Mouse (Mus musculus) hindbrain, embryonic 10.5 days (tissue): ENCODE results near the gene Pet100. TPM values are rescaled to one million over a fixed set of nuclear protein-coding genes. Genes with fewer than 3 reads are reported as not detected.
A peak's percentile ranks its signal among the peaks of the same experiment; 100 is the strongest.

Experiments
- DNase-seq: peaks from one replicate; pipeline ENCODE4 v3.0.0-alpha.2; 2017; ENCODE audit warnings: low spot score
- H3K27ac ChIP-seq: fragments of 300-500 bp; sonication (generic); 2 replicates; pipeline ENCODE4 v1.5.1; 2016; ENCODE audit warnings: mild to moderate bottlenecking, moderate library complexity
- H3K27me3 ChIP-seq: fragments of 300-500 bp; sonication (generic); 2 replicates; pipeline ENCODE4 v1.6.1; 2016; ENCODE audit warnings: mild to moderate bottlenecking; ENCODE audit not compliant: poor library complexity, insufficient read depth, severe bottlenecking
- H3K36me3 ChIP-seq: fragments of 300-500 bp; sonication (generic); 2 replicates; pipeline ENCODE4 v1.6.1; 2016; ENCODE audit warnings: mild to moderate bottlenecking, moderate library complexity
- H3K4me1 ChIP-seq: fragments of 300-500 bp; sonication (generic); replicated peaks from 2 replicates; pipeline ENCODE4 v1.6.1; 2016; ENCODE audit warnings: mild to moderate bottlenecking
- H3K4me3 ChIP-seq: fragments of 300-500 bp; sonication (generic); 2 replicates; pipeline ENCODE4 v1.5.1; 2016; ENCODE audit warnings: mild to moderate bottlenecking, moderate library complexity
- H3K9me3 ChIP-seq: fragments of 300-500 bp; sonication (generic); 2 replicates; pipeline ENCODE4 v1.6.1; 2016; ENCODE audit warnings: mild to moderate bottlenecking, moderate library complexity
- WGBS: fragments of 180-500 bp; shearing (Covaris S2); methylation state at CpG from one replicate; pipeline ENCODE4 v1.1.7; 2016; 5-methylcytosine and 5-hydroxymethylcytosine counted together
- polyA plus RNA-seq: library from polyadenylated mRNA; unstranded; fragments of >200 nt; fragmentation: Nextera tagmentation; extraction: Ambion mirVana; gene quantifications from 2 replicates; pipeline ENCODE4 v1.2.1, GENCODE M21; 2016

Pet100 gene
- polyA plus RNA-seq, 1 experiment from 2014 or later: 115 TPM

DNA sequence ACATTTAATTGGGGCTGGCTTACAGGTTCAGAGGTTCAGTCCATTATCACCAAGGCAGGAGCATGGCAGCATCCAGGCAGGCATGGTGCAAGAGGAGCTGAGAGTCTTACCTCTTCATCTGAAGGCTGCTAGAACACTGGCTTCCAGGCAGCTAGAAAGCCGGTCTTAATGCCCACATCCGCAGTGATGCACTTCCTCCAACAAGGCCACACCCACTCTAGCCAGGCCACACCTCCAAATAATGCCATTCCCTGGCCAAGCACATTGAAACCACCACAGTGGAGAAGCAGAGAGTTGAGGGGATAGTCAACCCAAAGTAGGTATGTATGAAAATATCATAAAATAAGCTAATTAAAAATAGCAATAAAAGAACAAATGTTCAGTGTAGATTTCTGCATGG lies 49.0 kb downstream of the Pet100 start:
- WGBS: 86% methylated on average over 2 of the region's 2 CpGs
- DNase-seq: no peak

DNA sequence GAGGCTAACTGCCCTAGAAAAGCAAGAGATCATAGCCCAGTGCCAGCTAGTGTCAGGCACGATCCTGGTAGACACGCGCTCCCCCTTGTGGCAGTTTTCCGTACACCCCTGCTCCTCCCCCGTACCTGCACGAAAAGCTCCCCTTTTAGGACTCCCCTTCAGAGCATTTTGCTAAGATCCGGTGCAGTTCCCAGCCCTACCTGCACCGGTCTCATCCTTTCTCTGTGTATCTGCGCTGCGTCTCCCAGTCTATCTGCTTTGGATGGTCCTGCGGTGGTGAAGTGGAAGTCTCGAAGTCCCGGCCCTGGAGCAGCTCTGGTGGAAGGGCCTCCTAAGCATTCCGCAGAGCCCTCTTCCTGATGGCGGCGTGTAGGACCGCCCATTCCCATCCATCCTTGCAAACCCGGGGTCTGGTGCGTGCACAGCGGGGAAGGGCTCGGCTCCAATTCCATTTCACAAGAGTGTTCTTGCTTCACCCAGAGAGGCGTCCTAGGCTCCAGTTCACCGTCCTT lies 50.7 kb downstream of the Pet100 start, which contains the start of gene Fcor:
Gene Fcor (minus strand): TSS at position 383 of the 512 bp plus-strand sequence.
- no peaks in the 10 kb centered on the region for H3K27me3 ChIP-seq
- no peaks in the 10 kb centered on the region for H3K9me3 ChIP-seq
- no peaks in the 10 kb centered on the region for H3K36me3 ChIP-seq
- H3K4me3 ChIP-seq: peak within 1 kb of the TSS; percentile 57
- DNase-seq: peak; percentile 85
- WGBS: under 1% methylated on average over 23 of the region's 23 CpGs
- H3K4me1 ChIP-seq: peaks cover 8% of the 10 kb centered on the region; the same call in 1 of the 2 replicates
- H3K27ac ChIP-seq: peak within 1 kb of the TSS; percentile 79

More for the DNA sequence above, 49.0 kb downstream of the Pet100 start:
- Histone ChIP-seq H3K4me1 (peaks cover 6% of the 10 kb centered on the region; the same call in 1 of the 2 replicates), H3K27ac (no peak overlapping the region), H3K9me3 (no peaks in the 10 kb centered on the region), H3K4me3 (no peak overlapping the region), H3K27me3 (no peaks in the 10 kb centered on the region), H3K36me3 (no peaks in the 10 kb centered on the region)

- Histone ChIP-seq H3K4me3 (no peak overlapping the region), H3K36me3 (peaks cover 13% of the 10 kb centered on the region), H3K4me1 (peaks cover 24% of the 10 kb centered on the region), H3K9me3 (peaks cover 5% of the 10 kb centered on the region; the same call in 1 of the 2 replicates), H3K27ac (no peak overlapping the region), H3K27me3 (no peaks in the 10 kb centered on the region)
- WGBS: 54% methylated on average over 3 of the region's 3 CpGs
- no peak for DNase-seq
Observed at GRCm38 (mm10) chr8:3674671-3675070, 53.3 kb downstream of the Pet100 start.

Other genes starting within 250 kb of the Pet100 start
- gene Arhgef18, start 228.5 kb upstream of the Pet100 start, polyA plus RNA-seq: 9.9 and 11.0 TPM in 2 replicates
- 4.4 TPM in 2 replicates for gene Pex11g, start 153.9 kb upstream of the Pet100 start, polyA plus RNA-seq
- not detected in 2 replicates for gene Tex45, start 150.7 kb upstream of the Pet100 start, polyA plus RNA-seq
- 74.1 and 98.1 TPM in 2 replicates for gene Zfp358, start 128.4 kb upstream of the Pet100 start, polyA plus RNA-seq
- 63.4 and 73.9 TPM in 2 replicates for gene Mcoln1, start 121.1 kb upstream of the Pet100 start, polyA plus RNA-seq
- 22.4 and 23.1 TPM in 2 replicates for gene Pnpla6, start 106.2 kb upstream of the Pet100 start, polyA plus RNA-seq
- gene C330021F23Rik, start 53.6 kb upstream of the Pet100 start, polyA plus RNA-seq: 6.1 and 8.3 TPM in 2 replicates
- gene Camsap3, start 34.3 kb upstream of the Pet100 start, polyA plus RNA-seq: 12.4 and 15.4 TPM in 2 replicates
- 71.6 and 74.6 TPM in 2 replicates for gene Xab2, start 232 bp upstream of the Pet100 start, polyA plus RNA-seq
- gene Pcp2, start 4.0 kb downstream of the Pet100 start, polyA plus RNA-seq: 0.22 TPM in 1 of 2 replicates, not detected in the other
- gene Stxbp2, start 9.4 kb downstream of the Pet100 start, polyA plus RNA-seq: 38.7 and 44.1 TPM in 2 replicates
- gene Retn, start 34.2 kb downstream of the Pet100 start, polyA plus RNA-seq: 0.37 and 0.55 TPM in 2 replicates
- gene Mcemp1, start 44.2 kb downstream of the Pet100 start, polyA plus RNA-seq: 0.14 and 0.17 TPM in 2 replicates
- gene Fcor, start 50.8 kb downstream of the Pet100 start, polyA plus RNA-seq: 9.5 and 9.6 TPM in 2 replicates
- 44.7 and 45.3 TPM in 2 replicates for gene Trappc5, start 54.8 kb downstream of the Pet100 start, polyA plus RNA-seq
- gene Fcer2a, start 72.6 kb downstream of the Pet100 start, polyA plus RNA-seq: 0.22 and 0.31 TPM in 2 replicates
- not detected in 2 replicates for gene Clec4g, start 99.1 kb downstream of the Pet100 start, polyA plus RNA-seq
- gene Cd209a, start 127.4 kb downstream of the Pet100 start, polyA plus RNA-seq: not detected in 2 replicates
- gene Cd209e, start 232.8 kb downstream of the Pet100 start, polyA plus RNA-seq: not detected in 2 replicates